ENCODE assay signal across 25 mouse cellular contexts in the genomic region with DNA sequence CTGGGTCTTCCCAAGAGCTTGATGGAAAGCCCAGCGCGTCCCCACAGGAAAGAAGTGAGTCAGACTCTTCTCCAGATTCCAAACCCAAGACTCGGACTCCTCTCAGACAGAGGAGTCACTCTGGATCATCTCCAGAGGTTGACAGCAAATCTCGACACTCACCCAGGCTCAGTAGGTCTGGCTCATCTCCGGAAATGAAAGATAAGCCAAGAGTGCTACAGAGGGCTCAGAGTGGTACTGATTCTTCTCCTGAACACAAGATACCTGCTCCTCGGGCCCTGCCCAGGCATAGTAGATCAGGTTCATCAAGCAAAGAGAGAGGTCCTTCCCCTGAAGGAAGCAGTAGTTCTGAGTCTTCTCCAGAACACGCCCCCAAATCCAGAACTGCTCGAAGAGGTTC. TPM values are rescaled to one million over a fixed set of nuclear protein-coding genes. Genes with fewer than 3 reads are reported as not detected.
DNase-seq lines count a peak whose midpoint lies in the region; ATAC-seq and TF ChIP-seq lines count a peak whose summit lies in the region.
"Had no signal": no experiment of that assay in that cellular context is flagged by ENCODE, and none has a peak within 500 bp of the region (broad histone marks: within the 10 kb centered on the region; RNA-seq: fewer than 3 reads in every experiment).

No protein-coding gene starts in this region.

- TF ChIP-seq EP300 in CH12.LX (IDR thresholded peaks at IDR 0.05; ENCODE audit: low read length) (no peak), MEL (IDR thresholded peaks at IDR 0.05; ENCODE audit: low read depth in 1 of 2, low read length in 2 of 2) (no peak)

- no peak overlapping the region for H3K9ac ChIP-seq in intestine, postnatal 0 days (ENCODE audit: low read depth, low read length)
- H3K9ac ChIP-seq in intestine, embryonic 16.5 days (ENCODE audit: low read depth, low read length): no peak overlapping the region
- H3K9ac ChIP-seq in CH12.LX (ENCODE audit: insufficient read depth, low read depth): no peak overlapping the region
- H3K9ac ChIP-seq in MEL (ENCODE audit: control insufficient read depth, low read depth, low read length, poor library complexity, severe bottlenecking): no peak overlapping the region
- H3K9ac ChIP-seq: embryonic facial prominence, embryonic 12.5 days; forebrain, embryonic 13.5 days; forebrain, embryonic 15.5 days; forebrain, postnatal 0 days had no signal

- peaks cover 100% of the 10 kb centered on the region for H3K36me3 ChIP-seq in intestine, postnatal 0 days (ENCODE audit: control insufficient read depth, insufficient read depth)
- peaks cover 83% of the 10 kb centered on the region for H3K36me3 ChIP-seq in intestine, embryonic 16.5 days (ENCODE audit: control insufficient read depth, insufficient read depth, low read length)
- peaks cover 96 to 99% of the 10 kb centered on the region in 2 experiments for H3K36me3 ChIP-seq in CH12.LX (replicated peaks in 1 of 2; ENCODE audit: control insufficient read depth in 1 of 2, insufficient read depth in 1 of 2, low read length in 1 of 2)
- H3K36me3 ChIP-seq in MEL (ENCODE audit: control insufficient read depth in 1 of 2, insufficient read depth in 2 of 2, low read length in 2 of 2): peaks cover 0 to 44% of the 10 kb centered on the region in 2 experiments; a peak in 2 of 4 replicates

- H3K4me3 ChIP-seq in intestine, postnatal 0 days (ENCODE audit: low read depth, low read length): no peak overlapping the region
- no peak overlapping the region for H3K4me3 ChIP-seq in intestine, embryonic 16.5 days (ENCODE audit: low read length)
- no peak overlapping the region for H3K4me3 ChIP-seq in CH12.LX (replicated peaks in 1 of 3; ENCODE audit: low read depth in 2 of 3, low read length in 2 of 3, poor library complexity in 1 of 3)
- no peak overlapping the region for H3K4me3 ChIP-seq in MEL (ENCODE audit: control insufficient read depth in 1 of 2, insufficient read depth in 1 of 2, low read depth in 2 of 2, low read length in 2 of 2)
- H3K4me3 ChIP-seq: embryonic facial prominence, embryonic 10.5 days; embryonic facial prominence, embryonic 12.5 days; forebrain, embryonic 13.5 days; forebrain, embryonic 15.5 days had no signal

- no peaks in the 10 kb centered on the region for H3K4me1 ChIP-seq in intestine, postnatal 0 days (replicated peaks; ENCODE audit: control insufficient read depth, insufficient read depth, low read length)
- H3K4me1 ChIP-seq in intestine, embryonic 16.5 days (ENCODE audit: control insufficient read depth, insufficient read depth, low read length): no peaks in the 10 kb centered on the region
- H3K4me1 ChIP-seq in CH12.LX (ENCODE audit: control insufficient read depth in 1 of 2, insufficient read depth in 2 of 2) (peaks cover 0 to 9% of the 10 kb centered on the region in 2 experiments; a peak in 1 of 4 replicates), MEL (ENCODE audit: control insufficient read depth in 1 of 2, insufficient read depth in 2 of 2, low read length in 2 of 2) (no peaks in the 10 kb centered on the region)
- H3K4me1 ChIP-seq: embryonic facial prominence, embryonic 10.5 days; embryonic facial prominence, embryonic 12.5 days; forebrain, embryonic 13.5 days; forebrain, embryonic 15.5 days had no signal

- peak; percentile 54 for DNase-seq in 3T3-L1 (ENCODE audit: low read depth, low spot score)
- no peak for DNase-seq in CH12.LX (ENCODE audit: extremely low read depth)
- peak; percentile 28 for DNase-seq in MEL (ENCODE audit: low read depth, low spot score)
- DNase-seq in cerebellum, adult 11-12 months: no peak
- DNase-seq in lung, postnatal 4 days: no peak
- DNase-seq in B cell, adult 2 months: no peak
- DNase-seq: adrenal gland, postnatal 10 days; adrenal gland, postnatal 25 days; cerebellum, adult 11 months; cerebellum, adult 2 months; cerebellum, postnatal 25 days; forebrain, postnatal 0 days had no signal

- H3K27me3 ChIP-seq in intestine, postnatal 0 days (replicated peaks; ENCODE audit: control insufficient read depth, insufficient read depth, low read length): no peaks in the 10 kb centered on the region
- no peaks in the 10 kb centered on the region for H3K27me3 ChIP-seq in intestine, embryonic 16.5 days (replicated peaks; ENCODE audit: control insufficient read depth, insufficient read depth, low read length)
- H3K27me3 ChIP-seq in CH12.LX (replicated peaks) (no peaks in the 10 kb centered on the region), MEL (ENCODE audit: control insufficient read depth in 1 of 2, insufficient read depth in 2 of 2, low read length in 2 of 2) (no peaks in the 10 kb centered on the region)
- H3K27me3 ChIP-seq: embryonic facial prominence, embryonic 12.5 days; forebrain, embryonic 13.5 days; forebrain, embryonic 15.5 days; Patski had no signal

- TF ChIP-seq RAD21 in CH12.LX (IDR thresholded peaks at IDR 0.05; ENCODE audit: low read depth, low read length) (no peak), MEL (IDR thresholded peaks at IDR 0.05; ENCODE audit: low read depth, low read length) (no peak)

- no peak for TF ChIP-seq CTCF in intestine, postnatal 0 days (IDR thresholded peaks at IDR 0.05; ENCODE audit: low read depth)
- TF ChIP-seq CTCF in CH12.LX (conservative IDR thresholded peaks at IDR 0.05 in 1 of 2, IDR thresholded peaks at IDR 0.05 in 1 of 2; ENCODE audit: low read depth in 2 of 2, low read length in 2 of 2) (no peak), MEL (IDR thresholded peaks at IDR 0.05 in 2 of 3, conservative IDR thresholded peaks at IDR 0.05 in 1 of 3; ENCODE audit: control insufficient read depth in 1 of 3, insufficient read depth in 1 of 3, low read depth in 2 of 3, low read length in 3 of 3, poor library complexity in 1 of 3, severe bottlenecking in 1 of 3) (no peak)

- no peak overlapping the region for H3K4me2 ChIP-seq in intestine, postnatal 0 days (replicated peaks; ENCODE audit: low read depth)
- H3K4me2 ChIP-seq in intestine, embryonic 16.5 days (ENCODE audit: low read depth, low read length): no peak overlapping the region
- no peak overlapping the region for H3K4me2 ChIP-seq in CH12.LX (ENCODE audit: insufficient read depth, low read depth, poor library complexity, severe bottlenecking)
- H3K4me2 ChIP-seq: embryonic facial prominence, embryonic 12.5 days; forebrain, embryonic 13.5 days; forebrain, embryonic 15.5 days had no signal

- TF ChIP-seq POLR2A in CH12.LX (IDR thresholded peaks at IDR 0.05; ENCODE audit: low read depth, low read length) (peak; percentile 31; the same call in 1 of the 2 replicates), MEL (IDR thresholded peaks at IDR 0.05; ENCODE audit: control insufficient read depth in 1 of 2, insufficient read depth in 1 of 2, low read depth in 1 of 2, low read length in 2 of 2, poor library complexity in 1 of 2) (no peak; a peak in 1 of 4 replicates)

- H3K79me2 ChIP-seq in CH12.LX (replicated peaks; ENCODE audit: control insufficient read depth, extremely low read depth, insufficient read depth, poor library complexity, severe bottlenecking) (peaks cover 35% of the 10 kb centered on the region), MEL (ENCODE audit: control insufficient read depth, insufficient read depth, low read length, poor library complexity) (peaks cover 2% of the 10 kb centered on the region; the same call in 1 of the 2 replicates)

- in situ Hi-C loops in CH12.LX (cut with MboI; ENCODE audit: low pct_ligation_motif_present, low pct_unique_long_range_greater_than_20kb, low sequenced_read_pairs): no loop called here

- dilution Hi-C loops in CH12.LX (cut with MboI; ENCODE audit: extremely low pct_ligation_motif_present, extremely low pct_unique_long_range_greater_than_20kb, low sequenced_read_pairs): no loop called here

- H3K9me3 ChIP-seq in intestine, postnatal 0 days (ENCODE audit: control insufficient read depth): peaks cover 12% of the 10 kb centered on the region; the same call in 1 of the 2 replicates
- H3K9me3 ChIP-seq in intestine, embryonic 16.5 days (ENCODE audit: control insufficient read depth, low read length): peaks cover 11% of the 10 kb centered on the region
- H3K9me3 ChIP-seq in CH12.LX (replicated peaks; ENCODE audit: low read length) (peaks cover 5% of the 10 kb centered on the region), MEL (replicated peaks; ENCODE audit: insufficient read depth, low read length) (no peaks in the 10 kb centered on the region)

- peak overlapping the region; percentile 64 for H3K27ac ChIP-seq in intestine, postnatal 0 days (ENCODE audit: low read depth, low read length)
- no peak overlapping the region for H3K27ac ChIP-seq in intestine, embryonic 16.5 days (ENCODE audit: low read length)
- H3K27ac ChIP-seq in CH12.LX (ENCODE audit: insufficient read depth, low read depth) (no peak overlapping the region), MEL (ENCODE audit: control insufficient read depth, low read depth, low read length) (no peak overlapping the region)
- H3K27ac ChIP-seq: embryonic facial prominence, embryonic 10.5 days; embryonic facial prominence, embryonic 12.5 days; forebrain, embryonic 13.5 days; forebrain, embryonic 15.5 days had no signal

- WGBS in intestine, postnatal 0 days: 98% methylated on average over 8 of the region's 8 CpGs
- WGBS in intestine, embryonic 16.5 days: 99% methylated on average over 8 of the region's 8 CpGs

- ATAC-seq in intestine, postnatal 0 days: no peak
- no peak for ATAC-seq in intestine, embryonic 16.5 days
- ATAC-seq: activated CD4-positive, CD25-positive, alpha-beta regulatory T cell, adult 4 months; forebrain, embryonic 13.5 days; forebrain, embryonic 15.5 days; forebrain, postnatal 0 days; Patski had no signal

RNA-seq across cellular contexts. Expression of a gene that starts 10.4 kb away (rescaled TPM):
- 994 and 1,025 TPM in 2 replicates for polyA plus RNA-seq in intestine, postnatal 0 days (2015; fragmentation: Nextera tagmentation; extraction: Ambion mirVana)
- 836 and 930 TPM in 2 replicates for polyA plus RNA-seq in intestine, embryonic 16.5 days (2015; fragmentation: Nextera tagmentation; extraction: Ambion mirVana)
- total RNA-seq in CH12.LX (2012; rRNA removed): 381 and 386 TPM in 2 replicates
- total RNA-seq in CH12.LX (2014; rRNA removed): 371 and 534 TPM in 2 replicates
- 250 and 306 TPM in 2 replicates for polyA plus RNA-seq in CH12.LX (2012; ENCODE audit: insufficient read length, low read depth)
- total RNA-seq in MEL (2012; rRNA removed): 453 and 486 TPM in 2 replicates
- 100 to 1,000 TPM in 1 of 2 experiments, not detected in 1; 609 TPM for polyA plus RNA-seq in MEL (2012; ENCODE audit: insufficient read depth in 1 of 2, insufficient read length in 2 of 2, low read depth in 1 of 2, low replicate concordance in 2 of 2, missing spikeins in 1 of 2)

RNA-seq across cellular contexts. Expression of a gene that starts 17.3 kb away (rescaled TPM):
- polyA plus RNA-seq in intestine, postnatal 0 days (2015; fragmentation: Nextera tagmentation; extraction: Ambion mirVana): not detected in 2 replicates
- polyA plus RNA-seq in intestine, embryonic 16.5 days (2015; fragmentation: Nextera tagmentation; extraction: Ambion mirVana): 0.17 TPM in 1 of 2 replicates, not detected in the other
- total RNA-seq in CH12.LX (2012; rRNA removed) (not detected in 2 replicates), CH12.LX (2014; rRNA removed) (not detected in 2 replicates), MEL (2012; rRNA removed) (0.08 and 0.42 TPM in 2 replicates)
- polyA plus RNA-seq in CH12.LX (2012; ENCODE audit: insufficient read length, low read depth) (not detected in 2 replicates), MEL (2012; ENCODE audit: insufficient read depth in 1 of 2, insufficient read length in 2 of 2, low read depth in 1 of 2, low replicate concordance in 2 of 2, missing spikeins in 1 of 2) (1 to 10 TPM in 1 of 2 experiments, not detected in 1; 1.0 TPM)
- total RNA-seq: adrenal gland, adult 18-20 months; adrenal gland, postnatal 10 days; adrenal gland, postnatal 25 days; adrenal gland, postnatal 4 days; forebrain, postnatal 0 days had no signal
- polyA plus RNA-seq: C2C12; cortical plate, adult 2 months; forebrain, embryonic 11.5 days; forebrain, embryonic 13.5 days; forebrain, embryonic 15.5 days; forebrain, postnatal 0 days; Patski had no signal

RNA-seq across cellular contexts. Expression of a gene that starts 25.1 kb away (rescaled TPM):
- 16.2 and 23.1 TPM in 2 replicates for polyA plus RNA-seq in intestine, postnatal 0 days (2015; fragmentation: Nextera tagmentation; extraction: Ambion mirVana)
- polyA plus RNA-seq in intestine, embryonic 16.5 days (2015; fragmentation: Nextera tagmentation; extraction: Ambion mirVana): 11.8 and 14.5 TPM in 2 replicates
- total RNA-seq in CH12.LX (2012; rRNA removed) (not detected in 2 replicates), CH12.LX (2014; rRNA removed) (not detected in 2 replicates), MEL (2012; rRNA removed) (not detected in 2 replicates)
- polyA plus RNA-seq in CH12.LX (2012; ENCODE audit: insufficient read length, low read depth) (not detected in 2 replicates), MEL (2012; ENCODE audit: insufficient read depth in 1 of 2, insufficient read length in 2 of 2, low read depth in 1 of 2, low replicate concordance in 2 of 2, missing spikeins in 1 of 2) (under 1 TPM in 1 of 2 experiments, not detected in 1; 0.71 TPM)
- total RNA-seq: adrenal gland, adult 18-20 months; adrenal gland, postnatal 10 days; adrenal gland, postnatal 25 days; adrenal gland, postnatal 4 days had no signal
- polyA plus RNA-seq: cerebellum, adult 2 months; cortical plate, adult 2 months; embryonic facial prominence, embryonic 12.5 days; forebrain, embryonic 11.5 days; forebrain, embryonic 13.5 days; forebrain, embryonic 15.5 days had no signal

RNA-seq across cellular contexts. Expression of a gene that starts 25.4 kb away (rescaled TPM):
- polyA plus RNA-seq in intestine, postnatal 0 days (2015; fragmentation: Nextera tagmentation; extraction: Ambion mirVana): 5.2 and 6.2 TPM in 2 replicates
- 2.7 and 3.4 TPM in 2 replicates for polyA plus RNA-seq in intestine, embryonic 16.5 days (2015; fragmentation: Nextera tagmentation; extraction: Ambion mirVana)
- total RNA-seq in CH12.LX (2012; rRNA removed): 0.46 and 1.0 TPM in 2 replicates
- total RNA-seq in CH12.LX (2014; rRNA removed): 0.16 TPM in 2 replicates
- polyA plus RNA-seq in CH12.LX (2012; ENCODE audit: insufficient read length, low read depth): 0.22 and 0.24 TPM in 2 replicates
- total RNA-seq in MEL (2012; rRNA removed): 2.6 and 3.4 TPM in 2 replicates
- 10 to 100 TPM in 1 of 2 experiments, not detected in 1; 12.8 TPM for polyA plus RNA-seq in MEL (2012; ENCODE audit: insufficient read depth in 1 of 2, insufficient read length in 2 of 2, low read depth in 1 of 2, low replicate concordance in 2 of 2, missing spikeins in 1 of 2)

RNA-seq across cellular contexts. Expression of a gene that starts 28.2 kb away (rescaled TPM):
- 185 and 230 TPM in 2 replicates for polyA plus RNA-seq in intestine, postnatal 0 days (2015; fragmentation: Nextera tagmentation; extraction: Ambion mirVana)
- 319 and 373 TPM in 2 replicates for polyA plus RNA-seq in intestine, embryonic 16.5 days (2015; fragmentation: Nextera tagmentation; extraction: Ambion mirVana)
- total RNA-seq in CH12.LX (2012; rRNA removed): 83.6 and 90.4 TPM in 2 replicates
- total RNA-seq in CH12.LX (2014; rRNA removed): 18.3 and 26.7 TPM in 2 replicates
- polyA plus RNA-seq in CH12.LX (2012; ENCODE audit: insufficient read length, low read depth): 339 and 383 TPM in 2 replicates
- 56.2 and 68.9 TPM in 2 replicates for total RNA-seq in MEL (2012; rRNA removed)
- 100 to 1,000 TPM; 505 to 988 TPM for polyA plus RNA-seq in MEL (2012; ENCODE audit: insufficient read depth in 1 of 2, insufficient read length in 2 of 2, low read depth in 1 of 2, low replicate concordance in 2 of 2, missing spikeins in 1 of 2)

Comparison
In these comparisons a context has a peak if more than half of its experiments do, and no peak if none do; other contexts are left out.
1. DNase-seq: peak in 3T3-L1 (single experiment) and MEL (single experiment); none in CH12.LX (single experiment), cerebellum, adult 11-12 months (single experiment), lung, postnatal 4 days (0 of 2) and B cell, adult 2 months (0 of 2).